In genomic region chr2:102205672-102206399, GRCm38 (mm10) we compare ENCODE assay signal across 9 mouse cellular contexts. TPM values are rescaled to one million over a fixed set of nuclear protein-coding genes. Genes with fewer than 3 reads are reported as not detected.
DNase-seq lines count a peak whose midpoint lies in the region; ATAC-seq lines count a peak whose summit lies in the region.
"Had no signal": no experiment of that assay in that cellular context is flagged by ENCODE, and none has a peak within 500 bp of the region (broad histone marks: within the 10 kb centered on the region; RNA-seq: fewer than 3 reads in every experiment).

No protein-coding gene starts in this region.

- H3K9ac ChIP-seq in kidney, embryonic 15.5 days, result no peak overlapping the region
- no peak overlapping the region for H3K9ac ChIP-seq in embryonic facial prominence, embryonic 15.5 days
- H3K9ac ChIP-seq in intestine, embryonic 15.5 days, result no peak overlapping the region
- H3K9ac ChIP-seq in neural tube, embryonic 13.5 days, result peak overlapping the region; percentile 53; the same call in 1 of the 2 replicates

- WGBS in kidney, embryonic 15.5 days, result 8% methylated on average over 14 of the region's 14 CpGs
- 9% methylated on average over 14 of the region's 14 CpGs for WGBS in embryonic facial prominence, embryonic 15.5 days
- 13% methylated on average over 14 of the region's 14 CpGs for WGBS in intestine, embryonic 15.5 days
- 5% methylated on average over 14 of the region's 14 CpGs for WGBS in neural tube, embryonic 13.5 days

- no peak overlapping the region for H3K27ac ChIP-seq in kidney, embryonic 15.5 days
- no peak overlapping the region for H3K27ac ChIP-seq in embryonic facial prominence, embryonic 15.5 days (replicated peaks)
- no peak overlapping the region for H3K27ac ChIP-seq in intestine, embryonic 15.5 days
- peak overlapping the region; percentile 54 for H3K27ac ChIP-seq in neural tube, embryonic 13.5 days (replicated peaks)

- H3K36me3 ChIP-seq in kidney, embryonic 15.5 days, result no peaks in the 10 kb centered on the region
- H3K36me3 ChIP-seq in embryonic facial prominence, embryonic 15.5 days, result no peaks in the 10 kb centered on the region
- no peaks in the 10 kb centered on the region for H3K36me3 ChIP-seq in intestine, embryonic 15.5 days
- no peaks in the 10 kb centered on the region for H3K36me3 ChIP-seq in neural tube, embryonic 13.5 days

- ATAC-seq in kidney, embryonic 15.5 days (replicated peaks; ENCODE audit: low FRiP score), result no peak
- ATAC-seq in embryonic facial prominence, embryonic 15.5 days (ENCODE audit: insufficient number of reproducible peaks, low FRiP score, low TSS enrichment, low read depth), result no peak
- ATAC-seq in intestine, embryonic 15.5 days, result no peak
- peak; percentile 26 for ATAC-seq in neural tube, embryonic 13.5 days (ENCODE audit: low read depth)

- peaks cover 9% of the 10 kb centered on the region for H3K4me1 ChIP-seq in kidney, embryonic 15.5 days
- peaks cover 13% of the 10 kb centered on the region for H3K4me1 ChIP-seq in embryonic facial prominence, embryonic 15.5 days
- H3K4me1 ChIP-seq in intestine, embryonic 15.5 days (replicated peaks), result 0 out of 2 replicates have a peak, but pooled peaks cover 4% of the 10 kb centered on the region
- peaks cover 27% of the 10 kb centered on the region for H3K4me1 ChIP-seq in neural tube, embryonic 13.5 days (replicated peaks)
- H3K4me1 ChIP-seq: megakaryocyte, embryonic 14.5 days had no signal

- H3K27me3 ChIP-seq in kidney, embryonic 15.5 days, result peaks cover 23% of the 10 kb centered on the region
- H3K27me3 ChIP-seq in embryonic facial prominence, embryonic 15.5 days, result no peaks in the 10 kb centered on the region
- no peaks in the 10 kb centered on the region for H3K27me3 ChIP-seq in intestine, embryonic 15.5 days (replicated peaks)
- no peaks in the 10 kb centered on the region for H3K27me3 ChIP-seq in neural tube, embryonic 13.5 days

- no peaks in the 10 kb centered on the region for H3K9me3 ChIP-seq in kidney, embryonic 15.5 days (replicated peaks)
- H3K9me3 ChIP-seq in embryonic facial prominence, embryonic 15.5 days (replicated peaks), result no peaks in the 10 kb centered on the region
- H3K9me3 ChIP-seq in intestine, embryonic 15.5 days, result no peaks in the 10 kb centered on the region
- H3K9me3 ChIP-seq in neural tube, embryonic 13.5 days, result no peaks in the 10 kb centered on the region
- H3K9me3 ChIP-seq: megakaryocyte, embryonic 14.5 days had no signal

- H3K4me2 ChIP-seq in kidney, embryonic 15.5 days, result peak overlapping the region; percentile 34
- peak overlapping the region; percentile 34 for H3K4me2 ChIP-seq in embryonic facial prominence, embryonic 15.5 days (replicated peaks)
- H3K4me2 ChIP-seq in intestine, embryonic 15.5 days (replicated peaks), result peak overlapping the region; percentile 41; the same call in 1 of the 2 replicates
- peak overlapping the region; percentile 46 for H3K4me2 ChIP-seq in neural tube, embryonic 13.5 days

- H3K4me3 ChIP-seq in kidney, embryonic 15.5 days (replicated peaks), result no peak overlapping the region
- H3K4me3 ChIP-seq in embryonic facial prominence, embryonic 15.5 days (replicated peaks), result no peak overlapping the region
- H3K4me3 ChIP-seq in intestine, embryonic 15.5 days (replicated peaks), result no peak overlapping the region
- H3K4me3 ChIP-seq in neural tube, embryonic 13.5 days, result no peak overlapping the region
- H3K4me3 ChIP-seq: megakaryocyte, embryonic 14.5 days had no signal

- DNase-seq in kidney, postnatal 36 days, result no peak
- DNase-seq in adrenal gland, adult 2 months, result no peak
- DNase-seq in left cerebral cortex, adult 18-20 months (ENCODE audit: low spot score in 2 of 2), result no peak
- no peak for DNase-seq in cerebellum, adult 9-10 months

RNA-seq across cellular contexts. Expression of gene Ldlrad3, which starts 19.7 kb away (rescaled TPM):
- polyA plus RNA-seq in kidney, embryonic 15.5 days (2015; fragmentation: Nextera tagmentation; extraction: Ambion mirVana), result 38.0 and 40.4 TPM in 2 replicates
- 52.3 and 59.9 TPM in 2 replicates for polyA plus RNA-seq in embryonic facial prominence, embryonic 15.5 days (2015; fragmentation: Nextera tagmentation; extraction: Ambion mirVana)
- polyA plus RNA-seq in intestine, embryonic 15.5 days (2015; fragmentation: Nextera tagmentation; extraction: Ambion mirVana), result 22.1 and 22.7 TPM in 2 replicates
- polyA plus RNA-seq in neural tube, embryonic 13.5 days (2015; fragmentation: Nextera tagmentation; extraction: Ambion mirVana), result 48.3 and 48.8 TPM in 2 replicates
- 1 to 10 TPM; 7.8 to 9.5 TPM for total RNA-seq in adrenal gland, adult 2 months (2021)
- 4.3 and 4.9 TPM in 2 replicates for polyA plus RNA-seq in adrenal gland, adult 2 months (2012; rRNA removed)
- total RNA-seq in left cerebral cortex, adult 18-20 months (2021), result 1 to 10 TPM; 7.8 to 8.8 TPM
